Mouse (Mus musculus): ENCODE data around the gene Akr1c19. TPM values are rescaled to one million over a fixed set of nuclear protein-coding genes. Genes with fewer than 3 reads are reported as not detected.
"Not testable (repeated sequence)": the region's sequence is repeated elsewhere in the genome, so short reads cannot be mapped to it uniquely, and the experiment has no call there.

The Akr1c19 gene
- polyA plus RNA-seq, 2 experiments = 0.39 to 0.40 TPM

DNA sequence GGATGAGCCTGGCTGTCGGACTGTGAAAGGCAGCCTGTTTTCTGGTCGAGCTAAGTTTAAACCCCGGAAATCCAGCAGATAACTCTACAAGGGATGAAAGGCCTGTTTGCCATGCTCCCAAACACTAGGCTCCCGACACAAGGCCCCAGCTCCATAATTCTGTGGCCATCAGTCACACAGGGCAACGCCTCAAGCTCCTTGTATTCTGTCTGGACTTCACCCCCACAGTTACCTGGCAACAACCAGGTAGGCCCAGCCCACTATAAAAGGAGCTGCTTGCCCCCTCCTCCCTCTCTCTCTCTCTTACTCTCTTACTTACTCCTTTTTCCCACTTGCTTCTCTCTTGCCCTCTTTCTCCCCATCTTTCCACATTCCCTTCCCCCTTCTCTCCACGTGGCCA, 28.8 kb downstream of the Akr1c19 start:
- H3K9ac ChIP-seq (ENCODE audit: low read depth, low read length, severe bottlenecking) = no peak overlapping the region
- H3K4me2 ChIP-seq (replicated peaks; ENCODE audit: low read depth, low read length, severe bottlenecking) = no peak overlapping the region
- no peaks in the 10 kb centered on the region for H3K27me3 ChIP-seq (ENCODE audit: control insufficient read depth, insufficient read depth, low read length)
- no peak for TF ChIP-seq POLR2A (IDR thresholded peaks at IDR 0.05; ENCODE audit: borderline replicate concordance, extremely low read depth, insufficient read depth, insufficient read length)
- H3K27ac ChIP-seq (replicated peaks; ENCODE audit: low read depth, low read length) = no peak overlapping the region
- H3K9me3 ChIP-seq (ENCODE audit: control insufficient read depth, low read length) = no peaks in the 10 kb centered on the region
- no peak for ATAC-seq (ENCODE audit: low FRiP score, low read depth)
- DNase-seq (ENCODE audit: low spot score) = no peak
- no peaks in the 10 kb centered on the region for H3K4me1 ChIP-seq (ENCODE audit: control insufficient read depth, insufficient read depth, low read length)
- H3K36me3 ChIP-seq (ENCODE audit: control insufficient read depth, insufficient read depth, low read length) = no peaks in the 10 kb centered on the region
- 79% methylated on average over 6 of the region's 6 CpGs for WGBS
- no peak overlapping the region for H3K4me3 ChIP-seq (replicated peaks; ENCODE audit: low read length)

DNA sequence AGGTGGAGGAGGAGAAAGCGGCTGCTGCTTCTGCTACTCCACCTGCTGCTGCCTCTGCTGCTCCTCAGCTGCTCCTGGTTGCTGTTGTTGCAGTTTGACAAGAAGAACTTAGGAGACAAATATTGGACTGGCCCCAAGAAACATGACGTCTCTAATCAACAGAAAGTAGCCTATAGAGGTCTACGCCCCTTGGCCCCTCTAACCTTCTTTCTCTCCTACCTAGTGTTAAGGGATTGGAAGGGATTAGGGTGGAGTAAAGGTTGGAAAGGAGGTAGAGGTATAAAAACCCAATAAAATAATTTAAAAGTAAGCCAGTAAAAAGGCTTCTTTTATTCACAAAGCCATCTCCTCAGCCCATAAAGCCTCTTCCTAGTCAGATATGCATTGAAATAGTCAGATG, 36.1 kb downstream of the Akr1c19 start:
- no peaks in the 10 kb centered on the region for H3K36me3 ChIP-seq (ENCODE audit: control insufficient read depth, insufficient read depth, low read length)
- WGBS = 82% methylated on average over 3 of the region's 3 CpGs
- ATAC-seq (ENCODE audit: low FRiP score, low read depth) (no peak), DNase-seq (ENCODE audit: low spot score) (no peak)
- no peak overlapping the region for H3K27ac ChIP-seq (replicated peaks; ENCODE audit: low read depth, low read length)
- H3K27me3 ChIP-seq (ENCODE audit: control insufficient read depth, insufficient read depth, low read length) = no peaks in the 10 kb centered on the region
- H3K9ac ChIP-seq (ENCODE audit: low read depth, low read length, severe bottlenecking) = no peak overlapping the region
- no peak overlapping the region for H3K4me2 ChIP-seq (replicated peaks; ENCODE audit: low read depth, low read length, severe bottlenecking)
- H3K4me1 ChIP-seq (ENCODE audit: control insufficient read depth, insufficient read depth, low read length) = no peaks in the 10 kb centered on the region
- no peaks in the 10 kb centered on the region for H3K9me3 ChIP-seq (ENCODE audit: control insufficient read depth, low read length)
- H3K4me3 ChIP-seq (replicated peaks; ENCODE audit: low read length) = no peak overlapping the region
- no peak for TF ChIP-seq POLR2A (IDR thresholded peaks at IDR 0.05; ENCODE audit: borderline replicate concordance, extremely low read depth, insufficient read depth, insufficient read length)

- Histone ChIP-seq H3K27me3 (ENCODE audit: control insufficient read depth, insufficient read depth, low read length) (no peaks in the 10 kb centered on the region), H3K27ac (replicated peaks; ENCODE audit: low read depth, low read length) (no peak overlapping the region), H3K9ac (ENCODE audit: low read depth, low read length, severe bottlenecking) (no peak overlapping the region), H3K4me1 (ENCODE audit: control insufficient read depth, insufficient read depth, low read length) (no peaks in the 10 kb centered on the region), H3K4me2 (replicated peaks; ENCODE audit: low read depth, low read length, severe bottlenecking) (no peak overlapping the region), H3K9me3 (ENCODE audit: control insufficient read depth, low read length) (no peaks in the 10 kb centered on the region), H3K36me3 (ENCODE audit: control insufficient read depth, insufficient read depth, low read length) (no peaks in the 10 kb centered on the region), H3K4me3 (replicated peaks; ENCODE audit: low read length) (no peak overlapping the region)
- no peak for TF ChIP-seq POLR2A (IDR thresholded peaks at IDR 0.05; ENCODE audit: borderline replicate concordance, extremely low read depth, insufficient read depth, insufficient read length)
- ATAC-seq (ENCODE audit: low FRiP score, low read depth) (no peak), DNase-seq (ENCODE audit: low spot score) (no peak)
- 83% methylated on average over 2 of the region's 2 CpGs for WGBS
Observed at GRCm38 (mm10) chr13:4265047-4265446, 36.5 kb downstream of the Akr1c19 start.

DNA sequence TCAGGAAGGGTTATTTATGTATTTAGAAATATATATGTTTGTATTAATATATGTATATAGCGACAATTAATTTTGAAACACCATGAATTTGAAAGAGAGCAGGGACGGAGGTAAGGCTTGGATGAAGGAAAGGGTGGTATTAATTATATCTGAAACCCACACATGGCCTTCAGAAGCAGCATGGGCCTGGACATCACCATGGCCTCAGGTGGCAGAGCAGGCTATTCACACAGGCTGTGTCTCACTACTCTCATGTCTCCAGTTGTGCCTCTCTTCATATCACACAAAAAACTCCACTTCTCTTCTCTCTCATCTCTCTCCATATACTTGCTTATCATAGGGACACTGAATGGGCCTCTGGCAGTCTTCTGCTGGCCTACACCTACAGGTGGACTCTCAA, 37.0 kb downstream of the Akr1c19 start:
- WGBS = 89% methylated on average over 2 of the region's 2 CpGs
- H3K9me3 ChIP-seq (ENCODE audit: control insufficient read depth, low read length); DNase-seq (ENCODE audit: low spot score); H3K27me3 ChIP-seq (ENCODE audit: control insufficient read depth, insufficient read depth, low read length); H3K27ac ChIP-seq (replicated peaks; ENCODE audit: low read depth, low read length); ATAC-seq (ENCODE audit: low FRiP score, low read depth); H3K4me3 ChIP-seq (replicated peaks; ENCODE audit: low read length); H3K36me3 ChIP-seq (ENCODE audit: control insufficient read depth, insufficient read depth, low read length); H3K9ac ChIP-seq (ENCODE audit: low read depth, low read length, severe bottlenecking); H3K4me1 ChIP-seq (ENCODE audit: control insufficient read depth, insufficient read depth, low read length); H3K4me2 ChIP-seq (replicated peaks; ENCODE audit: low read depth, low read length, severe bottlenecking): not testable (repeated sequence)

GRCm38 (mm10) chr13:4270860-4271259, 42.4 kb downstream of the Akr1c19 start:
- Histone ChIP-seq H3K4me3 (replicated peaks; ENCODE audit: low read length) (no peak overlapping the region), H3K4me2 (replicated peaks; ENCODE audit: low read depth, low read length, severe bottlenecking) (no peak overlapping the region), H3K27me3 (ENCODE audit: control insufficient read depth, insufficient read depth, low read length) (no peaks in the 10 kb centered on the region), H3K4me1 (ENCODE audit: control insufficient read depth, insufficient read depth, low read length) (no peaks in the 10 kb centered on the region), H3K9me3 (ENCODE audit: control insufficient read depth, low read length) (no peaks in the 10 kb centered on the region), H3K27ac (replicated peaks; ENCODE audit: low read depth, low read length) (no peak overlapping the region), H3K36me3 (ENCODE audit: control insufficient read depth, insufficient read depth, low read length) (no peaks in the 10 kb centered on the region), H3K9ac (ENCODE audit: low read depth, low read length, severe bottlenecking) (no peak overlapping the region)
- TF ChIP-seq POLR2A (IDR thresholded peaks at IDR 0.05; ENCODE audit: borderline replicate concordance, extremely low read depth, insufficient read depth, insufficient read length) = no peak
- no peak for DNase-seq (ENCODE audit: low spot score)
- ATAC-seq (ENCODE audit: low FRiP score, low read depth) = no peak

GRCm38 (mm10) chr13:4277526-4277925, 49.0 kb downstream of the Akr1c19 start:
- no peak for ATAC-seq (ENCODE audit: low FRiP score, low read depth)
- Histone ChIP-seq H3K27ac (replicated peaks; ENCODE audit: low read depth, low read length) (no peak overlapping the region), H3K4me3 (replicated peaks; ENCODE audit: low read length) (no peak overlapping the region), H3K36me3 (ENCODE audit: control insufficient read depth, insufficient read depth, low read length) (no peaks in the 10 kb centered on the region), H3K4me2 (replicated peaks; ENCODE audit: low read depth, low read length, severe bottlenecking) (no peak overlapping the region), H3K27me3 (ENCODE audit: control insufficient read depth, insufficient read depth, low read length) (no peaks in the 10 kb centered on the region), H3K9ac (ENCODE audit: low read depth, low read length, severe bottlenecking) (no peak overlapping the region), H3K4me1 (ENCODE audit: control insufficient read depth, insufficient read depth, low read length) (no peaks in the 10 kb centered on the region), H3K9me3 (ENCODE audit: control insufficient read depth, low read length) (no peaks in the 10 kb centered on the region)
- no peak for TF ChIP-seq POLR2A (IDR thresholded peaks at IDR 0.05; ENCODE audit: borderline replicate concordance, extremely low read depth, insufficient read depth, insufficient read length)
- DNase-seq (ENCODE audit: low spot score) = no peak
- 87% methylated on average over 2 of the region's 2 CpGs for WGBS

Data from limb, embryonic 14.5 days (tissue).